Mouse (Mus musculus): ENCODE data around the gene Mapk8.

Gene Mapk8

GRCm38 (mm10) chr14:33398065-33398860 lies 48.7 kb downstream of the Mapk8 start:
- no peak for DNase-seq

- DNase-seq = no peak
Measured at GRCm38 (mm10) chr14:33380830-33381457, 66.0 kb downstream of the Mapk8 start.

GRCm38 (mm10) chr14:33378723-33379122 lies 68.2 kb downstream of the Mapk8 start:
- no peak for DNase-seq

DNA sequence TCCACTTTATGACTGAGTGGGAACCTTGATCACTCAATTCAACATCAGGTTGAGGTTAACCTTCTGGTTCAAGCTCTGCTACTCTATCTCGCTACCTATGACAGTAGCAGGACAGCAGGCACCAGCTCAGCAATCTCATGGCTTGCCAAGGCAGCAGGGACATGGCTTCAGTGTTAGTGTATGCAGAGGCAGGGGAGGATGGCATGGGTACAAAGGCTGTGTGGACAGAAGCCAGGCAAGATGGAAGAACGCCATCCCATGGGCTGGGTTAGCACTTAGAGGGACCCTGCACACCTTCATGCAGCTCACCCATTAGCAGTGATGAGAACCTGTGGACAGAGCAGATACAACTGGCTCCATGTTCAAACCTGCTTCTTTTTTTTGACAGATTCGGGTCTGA lies 69.7 kb downstream of the Mapk8 start:
- DNase-seq = no peak

DNA sequence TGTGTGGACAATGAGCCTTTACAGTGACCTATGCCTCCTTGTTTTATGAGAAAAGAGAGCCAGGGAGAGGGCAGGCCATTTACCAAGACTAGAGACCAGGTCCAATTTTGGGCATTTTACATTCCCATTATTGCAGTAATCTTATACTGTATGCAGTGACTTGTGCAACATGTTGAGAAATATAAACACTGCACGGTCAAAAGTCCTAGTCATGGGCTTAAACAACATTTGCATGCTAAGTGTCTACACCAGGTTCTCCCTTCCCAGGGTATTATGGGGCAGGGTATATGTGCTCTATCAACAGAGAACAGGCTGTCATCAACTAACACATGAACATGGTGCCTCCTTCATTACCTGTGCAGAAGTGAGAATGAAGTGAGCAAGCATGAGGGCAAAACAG lies 72.9 kb downstream of the Mapk8 start:
- no peak for DNase-seq

DNA sequence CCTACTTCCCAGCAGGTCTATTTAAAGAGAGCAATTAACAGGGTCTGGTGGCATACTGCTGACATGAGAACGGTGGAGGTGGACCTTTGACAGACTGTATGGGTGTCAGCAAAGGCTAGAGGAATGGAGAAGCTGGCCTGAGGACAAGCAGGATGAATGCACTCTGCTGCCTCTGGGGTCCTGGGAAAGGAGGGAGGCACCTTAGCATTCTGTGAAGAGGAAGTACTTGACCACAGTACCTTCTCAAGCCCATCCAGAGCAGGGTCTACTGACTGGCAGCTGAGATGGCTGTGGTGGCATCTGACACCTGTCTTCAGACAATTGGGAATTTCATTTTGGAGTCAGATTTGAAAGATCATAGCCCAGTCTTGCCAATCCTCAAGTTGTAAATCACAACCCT lies 73.7 kb downstream of the Mapk8 start:
- DNase-seq = no peak

GRCm38 (mm10) chr14:33371248-33371647 lies 75.7 kb downstream of the Mapk8 start:
- DNase-seq = peak; percentile 80

GRCm38 (mm10) chr14:33370056-33370455 lies 76.9 kb downstream of the Mapk8 start:
- peak; percentile 47 for DNase-seq

DNA sequence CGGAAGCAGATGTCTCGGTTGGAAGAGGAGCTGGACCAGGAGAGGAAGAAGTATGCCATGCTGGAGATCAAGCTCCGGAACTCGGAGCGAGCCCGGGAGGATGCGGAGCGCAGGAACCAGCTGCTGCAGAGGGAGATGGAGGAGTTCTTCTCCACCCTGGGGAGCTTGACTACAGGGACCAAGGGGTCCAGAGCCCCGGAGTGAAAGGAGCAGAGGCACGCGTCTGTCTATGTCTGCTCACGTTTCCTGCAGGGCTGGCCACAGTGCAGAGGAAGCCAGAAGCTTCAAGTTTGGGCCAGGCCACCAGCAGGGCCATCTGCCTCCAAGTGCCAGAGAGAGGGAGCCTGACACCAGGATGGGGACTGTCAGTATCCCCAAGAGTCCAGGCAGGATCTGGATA lies 77.6 kb downstream of the Mapk8 start:
- DNase-seq = no peak

DNA sequence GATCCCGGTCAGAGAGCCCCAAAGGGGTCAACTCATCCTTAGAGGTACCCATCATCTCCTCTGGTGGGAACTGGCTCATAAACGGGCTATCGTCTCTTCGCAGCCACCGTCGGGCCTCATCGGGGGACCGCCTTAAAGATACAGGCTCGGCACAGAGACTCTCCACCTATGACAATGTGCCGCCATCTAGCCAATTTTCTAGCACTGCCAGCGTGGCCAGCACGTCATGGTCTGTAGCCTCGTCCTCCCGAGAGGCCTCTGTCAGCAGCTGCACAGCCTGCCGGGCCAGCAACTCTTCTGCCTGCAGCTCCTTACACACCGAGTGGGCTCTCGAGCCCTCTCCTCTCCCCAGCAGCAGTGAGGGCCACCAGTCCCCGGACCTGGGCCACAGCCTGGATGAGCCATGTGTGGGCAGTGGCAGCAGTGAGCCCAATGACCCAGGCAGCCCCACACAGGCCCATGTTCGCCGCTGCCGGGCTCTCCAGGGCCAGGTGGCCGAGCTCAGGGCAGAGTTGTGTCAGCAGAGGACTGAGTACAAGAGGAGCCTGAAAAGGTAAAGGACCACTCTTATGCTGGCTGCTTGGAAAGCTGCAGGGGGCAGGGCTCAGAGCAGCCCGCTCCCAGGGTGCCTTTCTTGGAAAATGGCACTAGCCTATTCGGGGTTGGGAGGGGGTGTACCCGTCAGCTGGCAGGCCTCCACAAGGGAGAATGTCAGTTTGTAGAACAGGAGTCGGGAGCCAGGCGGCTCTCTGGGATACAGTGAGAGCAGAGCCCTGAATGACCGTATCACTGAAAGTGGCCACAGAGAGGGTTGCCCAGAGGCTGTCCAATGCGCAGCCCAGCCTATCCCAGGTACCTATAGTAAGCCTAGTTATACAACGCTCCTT lies 79.8 kb downstream of the Mapk8 start:
- no peak for DNase-seq

DNA sequence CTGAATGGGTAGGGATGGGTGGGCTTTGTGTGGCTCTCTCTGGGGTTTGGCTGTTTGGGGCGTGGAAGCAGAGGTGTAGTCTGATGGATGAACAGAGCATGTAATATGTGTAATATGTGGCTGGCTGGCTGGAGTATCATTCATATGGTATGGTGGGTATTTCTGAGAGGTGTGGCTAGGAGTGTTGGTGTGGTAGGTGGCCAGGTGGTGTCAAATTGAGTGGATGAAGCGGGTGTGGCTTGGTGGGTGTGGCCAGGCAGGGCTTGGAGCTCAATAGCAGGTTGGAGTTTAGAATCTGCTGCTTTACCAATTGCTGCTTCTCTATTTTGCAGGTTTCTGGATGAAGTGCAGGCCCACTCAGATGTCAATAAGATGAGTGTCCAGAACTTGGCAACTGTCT lies 82.9 kb downstream of the Mapk8 start:
- DNase-seq = no peak

- no peak for DNase-seq
Measured at GRCm38 (mm10) chr14:33363611-33364010, 83.3 kb downstream of the Mapk8 start.

DNA sequence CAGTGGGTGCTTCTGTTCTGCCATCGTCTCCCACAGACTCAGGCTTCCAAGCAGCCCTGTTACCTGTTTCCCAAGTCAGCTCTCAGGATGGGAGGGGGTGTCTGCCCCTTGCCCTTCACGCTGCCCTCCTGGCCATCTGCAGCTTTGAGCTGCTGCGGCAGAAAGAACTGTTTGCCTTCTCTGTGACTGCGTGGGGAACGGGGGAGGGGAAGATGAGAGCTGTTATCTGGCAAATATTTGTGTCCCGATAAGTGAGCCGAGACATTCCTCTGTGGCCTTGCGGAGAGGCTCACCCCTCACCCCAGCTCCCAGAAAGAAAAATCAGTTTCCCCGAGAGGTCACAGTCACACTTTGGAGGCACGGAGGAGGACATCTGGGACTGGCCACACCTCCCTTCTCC lies 84.2 kb downstream of the Mapk8 start:
- no peak for DNase-seq

DNA sequence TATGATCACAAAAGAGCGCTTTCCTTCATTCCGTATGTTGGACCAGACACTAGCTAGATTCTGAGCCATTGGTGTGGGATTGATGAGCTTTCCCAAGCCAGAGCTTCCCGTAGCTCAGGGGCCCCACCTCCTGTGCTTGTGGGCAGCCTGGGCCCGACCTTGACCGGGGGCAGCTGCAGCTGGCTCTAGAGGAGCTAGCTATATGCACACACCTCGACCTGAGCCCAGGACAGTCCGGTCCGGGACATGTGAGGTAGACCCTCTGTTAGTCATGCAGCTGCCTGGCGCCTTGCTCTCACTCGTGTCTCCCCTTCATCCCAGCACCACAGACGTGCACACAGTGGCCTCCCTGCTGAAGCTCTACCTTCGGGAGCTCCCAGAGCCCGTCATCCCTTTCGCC lies 84.8 kb downstream of the Mapk8 start:
- no peak for DNase-seq

DNA sequence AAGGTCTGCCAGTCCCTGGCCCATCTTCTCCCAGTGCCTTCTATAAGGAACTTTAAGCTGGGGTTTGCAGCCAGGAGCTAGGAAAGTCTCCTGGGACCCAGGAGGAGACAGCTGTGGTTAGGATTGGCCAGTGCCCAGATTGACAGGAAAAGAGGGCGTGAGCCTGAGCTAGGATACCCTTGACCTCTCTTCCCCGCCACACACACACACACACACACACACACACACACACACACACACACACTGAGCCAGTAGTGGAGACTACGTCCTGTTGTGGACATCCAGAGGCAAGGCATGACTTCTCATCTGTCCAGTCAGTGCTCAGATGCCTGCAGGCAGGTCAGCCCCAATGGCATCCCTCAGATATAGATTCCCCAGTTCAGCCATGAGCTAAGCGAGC lies 85.4 kb downstream of the Mapk8 start:
- DNase-seq = peak; percentile 24

- no peak for DNase-seq
Measured at GRCm38 (mm10) chr14:33358891-33359290, 88.1 kb downstream of the Mapk8 start.

DNA sequence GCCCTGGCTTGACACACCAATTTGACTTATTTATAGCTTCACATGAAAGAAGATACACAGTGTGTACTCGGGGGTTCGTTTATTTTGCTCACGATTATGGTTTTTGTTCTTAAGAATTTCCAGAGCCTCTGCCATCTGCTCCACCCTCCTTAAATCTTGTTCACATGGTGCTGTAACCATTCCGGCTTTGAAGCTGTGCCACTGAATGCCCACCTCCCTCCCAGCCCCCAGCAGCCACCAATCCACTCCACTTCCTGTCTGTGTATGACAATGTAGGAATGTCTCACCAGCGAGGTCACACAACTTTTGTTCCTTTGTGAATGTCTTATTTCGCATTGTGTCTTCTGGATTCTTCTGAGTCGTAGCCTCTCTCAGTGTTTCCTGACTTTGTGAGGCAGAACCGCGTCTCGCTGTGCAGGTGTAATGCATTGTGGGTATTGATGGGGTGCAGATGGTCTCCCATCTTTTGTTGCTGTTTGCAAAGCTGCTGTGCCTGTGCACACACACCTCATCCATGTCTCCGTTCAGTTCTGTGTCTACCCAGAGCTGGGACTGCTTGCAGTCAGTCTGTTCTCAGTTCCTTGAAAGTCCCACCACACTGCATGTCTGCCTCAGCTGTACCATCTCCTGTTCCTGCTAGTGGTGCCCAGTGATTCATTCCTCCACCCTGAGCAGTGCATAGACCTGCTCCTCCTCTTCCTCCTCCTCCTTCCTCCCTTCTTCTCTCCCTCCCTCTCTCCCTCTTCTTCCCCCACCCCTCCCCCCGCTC lies 89.2 kb downstream of the Mapk8 start:
- no peak for DNase-seq

DNA sequence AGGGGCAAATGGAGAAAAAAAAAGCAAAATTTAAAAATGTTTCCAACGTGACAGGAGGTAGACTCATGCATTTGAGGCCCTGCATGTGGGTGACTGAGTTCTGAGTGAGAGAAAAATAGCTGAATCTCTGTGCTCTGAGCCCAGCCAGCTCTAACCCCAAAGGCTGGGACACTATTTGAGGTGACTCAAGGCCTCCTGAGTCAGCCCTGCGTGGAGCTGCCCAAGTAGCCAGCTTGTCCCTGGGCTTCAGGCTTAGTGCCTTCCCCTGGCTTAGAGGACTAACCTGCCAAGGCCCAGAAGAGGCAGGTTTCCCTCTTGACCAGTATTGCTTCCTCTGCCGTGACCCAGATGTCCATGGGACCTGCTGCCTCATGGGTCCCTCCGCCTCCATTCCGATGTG lies 91.7 kb downstream of the Mapk8 start:
- no peak for DNase-seq

DNA sequence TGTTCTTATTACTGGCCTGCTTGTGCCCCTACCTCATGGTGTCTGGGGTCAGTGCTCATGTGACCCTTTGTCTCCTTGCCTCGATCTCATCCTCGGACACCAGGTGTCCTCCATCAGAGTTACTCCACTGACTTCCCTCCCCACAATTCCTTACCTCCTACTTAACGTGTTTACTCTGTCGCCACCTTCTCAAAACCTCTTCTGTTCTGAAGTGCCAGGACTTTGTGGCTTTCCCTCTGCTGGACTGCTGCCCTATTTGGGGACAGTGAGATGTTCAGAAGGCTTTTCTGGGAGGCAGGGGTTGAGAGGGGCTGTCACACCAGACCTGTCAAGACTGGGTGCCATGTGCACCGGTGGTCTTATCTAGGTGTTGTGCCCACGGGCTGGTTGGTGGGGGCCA lies 94.1 kb downstream of the Mapk8 start:
- no peak for DNase-seq

- no peak for DNase-seq
Measured at GRCm38 (mm10) chr14:33351984-33352722, 94.8 kb downstream of the Mapk8 start.

DNA sequence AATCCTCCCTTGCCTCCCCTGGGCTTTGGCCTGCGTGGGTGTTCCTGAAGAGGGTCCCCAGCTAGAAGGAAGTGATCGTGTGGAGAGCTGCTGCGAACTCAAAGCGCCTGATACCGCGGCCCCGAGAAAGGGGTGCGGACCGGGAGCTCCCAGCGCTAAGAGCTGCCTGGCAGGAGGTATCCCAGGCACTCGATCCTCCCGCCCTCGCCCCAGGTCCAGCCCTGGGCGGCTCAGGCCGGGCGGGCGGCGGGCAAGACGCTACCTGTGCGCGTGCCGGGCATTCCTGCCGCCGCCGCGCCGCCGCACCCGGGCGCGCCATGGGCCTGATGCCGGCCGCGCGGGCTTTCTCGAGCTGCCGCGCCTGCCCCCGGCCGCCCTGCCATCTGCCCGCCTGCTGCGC lies 95.9 kb downstream of the Mapk8 start:
- peak; percentile 52 for DNase-seq

DNA sequence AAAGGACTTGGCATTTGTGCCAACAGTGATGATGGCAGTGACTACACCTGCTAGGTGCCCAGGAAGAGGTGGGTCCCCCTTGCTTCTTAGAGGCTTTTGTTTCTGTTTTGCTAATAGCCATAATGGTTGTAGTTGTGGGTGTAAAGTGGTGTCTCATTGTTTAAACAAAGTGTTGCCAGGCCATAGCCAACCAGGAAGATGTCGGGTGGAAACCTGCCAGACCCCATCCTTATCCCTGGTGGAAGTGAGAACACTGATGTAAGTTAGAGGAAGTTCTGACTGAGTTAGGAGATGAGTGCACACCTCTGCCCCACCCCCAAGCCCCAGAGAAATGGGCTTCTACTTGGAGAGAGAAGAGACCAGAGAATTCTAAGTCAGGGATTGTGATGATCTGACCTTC lies 98.8 kb downstream of the Mapk8 start:
- no peak for DNase-seq
